Mouse (Mus musculus) embryonic facial prominence, embryonic 11.5 days (tissue): Measurements from ENCODE around the gene Gm10803. TPM values are rescaled to one million over a fixed set of nuclear protein-coding genes. Genes with fewer than 3 reads are reported as not detected.

Source experiments
- ATAC-seq: fragments of 200-750 bp; cut with Nextera tagmentation; replicated peaks from 2 replicates; pipeline ENCODE4 v1.8.0; 2017; ENCODE audit warnings: low read depth; ENCODE audit not compliant: insufficient number of reproducible peaks, low FRiP score, low TSS enrichment
- DNase-seq: peaks from one replicate; pipeline ENCODE4 v3.0.0-alpha.2; 2015; ENCODE audit warnings: low spot score
- H3K27ac ChIP-seq: fragments of 300-500 bp; sonication (generic); replicated peaks from 2 replicates; pipeline ENCODE4 v1.5.1; 2014; ENCODE audit warnings: mild to moderate bottlenecking, low read depth, low read length, control low read depth
- H3K27me3 ChIP-seq: fragments of 300-500 bp; sonication (generic); 2 replicates; pipeline ENCODE4 v1.6.1; 2014; ENCODE audit warnings: mild to moderate bottlenecking, low read length, moderate library complexity, mixed read lengths; ENCODE audit not compliant: control insufficient read depth, insufficient read depth
- H3K36me3 ChIP-seq: fragments of 300-500 bp; sonication (generic); replicated peaks from 2 replicates; pipeline ENCODE4 v1.6.1; 2014; ENCODE audit warnings: low read depth, mild to moderate bottlenecking, low read length, moderate library complexity, mixed read lengths; ENCODE audit not compliant: control insufficient read depth, insufficient read depth
- H3K4me1 ChIP-seq: fragments of 300-500 bp; sonication (generic); 2 replicates; pipeline ENCODE4 v1.6.1; 2014; ENCODE audit warnings: low read length, mixed read lengths; ENCODE audit not compliant: control insufficient read depth, insufficient read depth
- H3K4me2 ChIP-seq: fragments of 300-500 bp; sonication (generic); 2 replicates; pipeline ENCODE4 v1.6.1; 2014; ENCODE audit warnings: low read depth, mild to moderate bottlenecking, control low read depth, low read length, moderate library complexity
- H3K4me3 ChIP-seq: fragments of 300-500 bp; sonication (generic); 2 replicates; pipeline ENCODE4 v1.5.1; 2014; ENCODE audit warnings: low read depth, low read length, control low read depth
- H3K9ac ChIP-seq: fragments of 300-500 bp; sonication (generic); replicated peaks from 2 replicates; pipeline ENCODE4 v1.6.1; 2014; ENCODE audit warnings: mild to moderate bottlenecking, control low read depth, low read length
- H3K9me3 ChIP-seq: fragments of 300-500 bp; sonication (generic); replicated peaks from 2 replicates; pipeline ENCODE4 v1.6.1; 2016; ENCODE audit warnings: mild to moderate bottlenecking, low read length, inconsistent platforms, mixed read lengths; ENCODE audit not compliant: control insufficient read depth
- WGBS: fragments of 180-500 bp; shearing (Covaris S2); extraction: QIAGEN DNeasy Blood & Tissue Kit; methylation state at CpG from one replicate; pipeline ENCODE4 v1.1.7; 2014; 5-methylcytosine and 5-hydroxymethylcytosine counted together
- polyA plus RNA-seq: library from polyadenylated mRNA; unstranded; fragments of >200 nt; fragmentation: Nextera tagmentation; extraction: Ambion mirVana; gene quantifications from 2 replicates; pipeline ENCODE4 v1.2.1, GENCODE M21; 2014

The Gm10803 gene
- polyA plus RNA-seq, 1 experiment from 2014 or later: not detected

DNA sequence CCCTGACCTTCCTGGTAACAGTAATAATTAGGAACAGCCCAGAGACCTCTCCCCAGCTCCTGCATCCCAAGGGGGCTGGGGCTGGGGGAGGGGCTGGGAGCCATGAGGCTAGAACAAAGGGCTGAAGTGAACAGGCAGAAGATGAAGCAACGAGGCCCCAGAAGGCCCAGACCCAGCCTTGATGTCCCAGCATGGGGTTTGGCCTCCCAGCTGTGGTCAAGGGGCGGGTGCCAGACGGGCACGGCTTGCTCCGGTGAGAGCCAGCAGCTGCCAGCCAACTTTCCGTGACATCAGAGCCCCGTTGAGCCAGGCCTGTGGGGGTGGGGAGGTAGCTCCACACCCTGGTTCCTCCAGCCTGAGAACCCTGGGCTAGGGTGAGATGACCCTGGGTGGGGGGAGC lies 7.3 kb downstream of the Gm10803 start:
- Histone ChIP-seq H3K4me3 (no peak overlapping the region), H3K9ac (peak overlapping the region; percentile 37), H3K27me3 (no peaks in the 10 kb centered on the region), H3K4me2 (no peak overlapping the region), H3K4me1 (peaks cover 2% of the 10 kb centered on the region; the same call in 1 of the 2 replicates), H3K36me3 (no peaks in the 10 kb centered on the region), H3K27ac (peak overlapping the region; percentile 31; the same call in 1 of the 2 replicates), H3K9me3 (no peaks in the 10 kb centered on the region)
- DNase-seq (peak; percentile 19), ATAC-seq (peak; percentile 36; the same call in 1 of the 2 replicates)
- WGBS: 35% methylated on average over 7 of the region's 7 CpGs

- DNase-seq (no peak), ATAC-seq (no peak)
- no peaks in the 10 kb centered on the region for H3K36me3 ChIP-seq
- H3K4me3 ChIP-seq: no peak overlapping the region
- H3K27ac ChIP-seq: no peak overlapping the region
- 72% methylated on average over 5 of the region's 5 CpGs for WGBS
- H3K9me3 ChIP-seq: no peaks in the 10 kb centered on the region
- H3K27me3 ChIP-seq: no peaks in the 10 kb centered on the region
- H3K4me2 ChIP-seq: no peak overlapping the region
- H3K4me1 ChIP-seq: no peaks in the 10 kb centered on the region
- H3K9ac ChIP-seq: no peak overlapping the region
Observed at GRCm38 (mm10) chr2:93572565-93572964, 12.2 kb downstream of the Gm10803 start.

GRCm38 (mm10) chr2:93581271-93581670 lies 20.9 kb downstream of the Gm10803 start:
- no peak for ATAC-seq
- Histone ChIP-seq H3K27me3 (no peaks in the 10 kb centered on the region), H3K36me3 (no peaks in the 10 kb centered on the region), H3K4me2 (no peak overlapping the region), H3K9ac (no peak overlapping the region), H3K9me3 (no peaks in the 10 kb centered on the region), H3K4me3 (no peak overlapping the region), H3K27ac (no peak overlapping the region), H3K4me1 (no peaks in the 10 kb centered on the region)
- no peak for DNase-seq
- WGBS: 47% methylated on average over 3 of the region's 3 CpGs

- no peaks in the 10 kb centered on the region for H3K27me3 ChIP-seq
- no peak overlapping the region for H3K27ac ChIP-seq
- DNase-seq: no peak
- no peak overlapping the region for H3K9ac ChIP-seq
- H3K4me3 ChIP-seq: no peak overlapping the region
- H3K9me3 ChIP-seq: no peaks in the 10 kb centered on the region
- 68% methylated on average over 1 of the region's 1 CpGs for WGBS
- no peaks in the 10 kb centered on the region for H3K36me3 ChIP-seq
- no peaks in the 10 kb centered on the region for H3K4me1 ChIP-seq
- no peak for ATAC-seq
- no peak overlapping the region for H3K4me2 ChIP-seq
Observed at GRCm38 (mm10) chr2:93585821-93586220, 25.5 kb downstream of the Gm10803 start.

DNA sequence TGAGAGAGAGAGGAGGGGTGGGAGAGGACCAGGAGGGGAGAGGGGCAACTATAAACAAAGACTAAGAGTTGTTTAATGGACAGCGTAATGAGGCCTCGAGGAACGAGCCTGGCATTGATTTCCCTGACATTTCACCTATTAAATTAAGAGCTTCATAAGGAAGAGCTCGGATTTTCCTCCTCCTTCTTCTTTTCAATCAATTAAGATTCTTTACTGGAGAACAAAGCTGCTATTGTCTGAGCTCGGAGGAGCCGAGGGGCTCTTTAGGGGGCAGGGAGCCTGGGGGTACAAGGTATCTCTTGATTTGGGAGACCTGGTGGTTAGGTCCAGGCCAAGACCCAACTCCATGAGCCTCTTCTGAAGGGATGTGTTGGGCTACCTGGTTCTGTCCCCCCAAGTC lies 27.1 kb downstream of the Gm10803 start:
- Histone ChIP-seq H3K36me3 (no peaks in the 10 kb centered on the region), H3K9me3 (no peaks in the 10 kb centered on the region), H3K27ac (no peak overlapping the region), H3K27me3 (no peaks in the 10 kb centered on the region), H3K4me3 (no peak overlapping the region), H3K9ac (no peak overlapping the region), H3K4me2 (no peak overlapping the region), H3K4me1 (peaks cover 4% of the 10 kb centered on the region)
- ATAC-seq (no peak), DNase-seq (peak; percentile 45)
- WGBS: 11% methylated on average over 6 of the region's 6 CpGs

DNA sequence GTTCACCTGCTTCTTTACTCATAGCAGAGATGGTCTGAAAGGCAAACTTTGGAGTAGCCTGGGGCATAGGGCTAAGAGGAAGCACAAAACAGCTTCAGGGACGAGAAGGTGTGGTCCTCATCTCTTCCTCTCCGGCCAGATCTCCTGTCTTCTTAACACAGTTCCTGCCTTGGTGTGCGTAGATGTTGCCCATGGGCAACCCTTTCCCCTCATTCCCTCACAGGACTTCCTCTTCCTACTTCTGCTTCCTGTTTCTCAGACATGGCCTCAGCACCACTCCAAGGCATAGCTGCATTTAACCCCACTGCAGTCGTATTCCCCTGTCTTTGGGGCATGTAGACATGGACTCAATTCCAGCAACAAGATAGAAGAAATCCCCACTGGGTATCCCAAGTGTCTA lies 29.5 kb downstream of the Gm10803 start:
- no peak overlapping the region for H3K9ac ChIP-seq
- no peak overlapping the region for H3K4me2 ChIP-seq
- WGBS: 75% methylated on average over 4 of the region's 4 CpGs
- peaks cover 5% of the 10 kb centered on the region for H3K4me1 ChIP-seq
- no peak overlapping the region for H3K4me3 ChIP-seq
- H3K27me3 ChIP-seq: no peaks in the 10 kb centered on the region
- no peaks in the 10 kb centered on the region for H3K9me3 ChIP-seq
- no peaks in the 10 kb centered on the region for H3K36me3 ChIP-seq
- ATAC-seq (no peak), DNase-seq (no peak)
- H3K27ac ChIP-seq: no peak overlapping the region

- Histone ChIP-seq H3K36me3 (no peaks in the 10 kb centered on the region), H3K4me1 (peaks cover 5% of the 10 kb centered on the region), H3K9ac (no peak overlapping the region), H3K9me3 (no peaks in the 10 kb centered on the region), H3K4me3 (no peak overlapping the region), H3K27me3 (no peaks in the 10 kb centered on the region), H3K27ac (no peak overlapping the region), H3K4me2 (no peak overlapping the region)
- DNase-seq (no peak), ATAC-seq (no peak)
- 39% methylated on average over 2 of the region's 2 CpGs for WGBS
Observed at GRCm38 (mm10) chr2:93591706-93592105, 31.3 kb downstream of the Gm10803 start.

- Histone ChIP-seq H3K9ac (no peak overlapping the region), H3K27me3 (no peaks in the 10 kb centered on the region), H3K4me2 (no peak overlapping the region), H3K27ac (no peak overlapping the region), H3K36me3 (no peaks in the 10 kb centered on the region), H3K4me1 (peaks cover 5% of the 10 kb centered on the region), H3K4me3 (no peak overlapping the region), H3K9me3 (no peaks in the 10 kb centered on the region)
- ATAC-seq (no peak), DNase-seq (peak; percentile 52)
- 21% methylated on average over 11 of the region's 11 CpGs for WGBS
Observed at GRCm38 (mm10) chr2:93592164-93592790, 31.9 kb downstream of the Gm10803 start.
